Mouse (Mus musculus) myocyte (in vitro differentiated cells): ENCODE results near the gene Ppp4r4. TPM values are rescaled to one million over a fixed set of nuclear protein-coding genes. Genes with fewer than 3 reads are reported as not detected.

Experiments used
- H3K27me3 ChIP-seq: one replicate; pipeline ENCODE4 v1.6.1; 2011; ENCODE audit not compliant: control insufficient read depth, insufficient read depth, insufficient read length
- H3K36me3 ChIP-seq: one replicate; pipeline ENCODE4 v1.6.1; 2011; ENCODE audit not compliant: control insufficient read depth, insufficient read depth
- H3K4me2 ChIP-seq: one replicate; pipeline ENCODE4 v1.6.1; 2011; ENCODE audit warnings: low read depth, control low read depth
- H3K4me3 ChIP-seq: one replicate; pipeline ENCODE4 v1.5.1; 2011; ENCODE audit warnings: mild to moderate bottlenecking, control low read depth, moderate library complexity
- H3K79me2 ChIP-seq: one replicate; pipeline ENCODE4 v1.6.1; 2011; ENCODE audit not compliant: control insufficient read depth, insufficient read depth
- H3ac ChIP-seq: one replicate; pipeline ENCODE4 v1.6.1; 2011; ENCODE audit not compliant: control insufficient read depth, insufficient read length
- CEBPB ChIP-seq: IDR thresholded peaks from 2 replicates; pipeline ENCODE4 v1.6.1; 2011; ENCODE audit warnings: mild to moderate bottlenecking, moderate library complexity; ENCODE audit not compliant: poor library complexity, insufficient read depth, severe bottlenecking
- E2F4 ChIP-seq: IDR thresholded peaks from one replicate; pipeline ENCODE4 v1.6.1; 2011; ENCODE audit warnings: mild to moderate bottlenecking, control low read depth, moderate library complexity; ENCODE audit not compliant: insufficient read depth
- MAX ChIP-seq: IDR thresholded peaks from one replicate; pipeline ENCODE4 v1.6.1; 2011; ENCODE audit warnings: low read depth, mild to moderate bottlenecking, control low read depth
- MYOD1 ChIP-seq, 3 experiments: IDR thresholded peaks; one replicate each; pipeline ENCODE4 v1.6.1; 2011; ENCODE audit warnings: control low read depth in 2 of 3, low read depth in 2 of 3, mild to moderate bottlenecking in 2 of 3, moderate library complexity in 1 of 3; ENCODE audit not compliant: insufficient read length in 2 of 3, control insufficient read depth in 1 of 3
- MYOG ChIP-seq, 3 experiments: IDR thresholded peaks; one replicate each; pipeline ENCODE4 v1.6.1; 2011; ENCODE audit warnings: control low read depth in 2 of 3, low read depth in 2 of 3, mild to moderate bottlenecking in 2 of 3; ENCODE audit not compliant: insufficient read length in 2 of 3, control insufficient read depth in 1 of 3, insufficient read depth in 1 of 3
- POLR2A ChIP-seq: IDR thresholded peaks from one replicate; pipeline ENCODE4 v1.6.1; 2011; ENCODE audit warnings: low read depth, mild to moderate bottlenecking, control low read depth, moderate library complexity; ENCODE audit not compliant: insufficient read length
- POLR2AphosphoS2 ChIP-seq: IDR thresholded peaks from one replicate; pipeline ENCODE4 v1.6.1; 2011; ENCODE audit warnings: low read depth, control low read depth; ENCODE audit not compliant: insufficient read length
- REST ChIP-seq: IDR thresholded peaks from one replicate; pipeline ENCODE4 v1.6.1; 2011; ENCODE audit warnings: mild to moderate bottlenecking, control low read depth, moderate library complexity; ENCODE audit not compliant: insufficient read depth, insufficient read length
- SRF ChIP-seq: IDR thresholded peaks from one replicate; pipeline ENCODE4 v1.6.1; 2011; ENCODE audit warnings: low read depth; ENCODE audit not compliant: control insufficient read depth, insufficient read length
- TCF12 ChIP-seq: IDR thresholded peaks from one replicate; pipeline ENCODE4 v1.6.1; 2011; ENCODE audit warnings: mild to moderate bottlenecking, control low read depth; ENCODE audit not compliant: poor library complexity, insufficient read depth, severe bottlenecking
- TCF3 ChIP-seq: IDR thresholded peaks from one replicate; pipeline ENCODE4 v1.6.1; 2011; ENCODE audit warnings: low read depth, control low read depth; ENCODE audit not compliant: insufficient read length
- USF1 ChIP-seq: IDR thresholded peaks from one replicate; pipeline ENCODE4 v1.6.1; 2011; ENCODE audit warnings: low read depth, mild to moderate bottlenecking, control low read depth, moderate library complexity
- polyA plus RNA-seq: library from polyadenylated mRNA; unstranded; fragments of >200 nt; fragmentation: generic; extraction: Trizol; gene quantifications from one replicate; pipeline ENCODE4 v1.2.1, GENCODE M21; 2012; ENCODE audit warnings: missing spikeins

Ppp4r4 gene
- polyA plus RNA-seq, 1 experiment: 0.13 TPM

- H3K4me2 ChIP-seq: no peak overlapping the region
- no peaks in the 10 kb centered on the region for H3K36me3 ChIP-seq
- no peak overlapping the region for H3ac ChIP-seq
- no peak overlapping the region for H3K4me3 ChIP-seq
- no peak for TF ChIP-seq CEBPB
- TF ChIP-seq REST: no peak
- TF ChIP-seq POLR2AphosphoS2: no peak
- no peak for TF ChIP-seq TCF3
- TF ChIP-seq MYOG (IDR thresholded peaks at IDR 0.05; ENCODE audit: control insufficient read depth in 1 of 3, insufficient read depth in 1 of 3, insufficient read length in 2 of 3, low read depth in 2 of 3): no peak
- TF ChIP-seq MAX: no peak
- no peak for TF ChIP-seq MYOD1 (IDR thresholded peaks at IDR 0.05; ENCODE audit: control insufficient read depth in 1 of 3, insufficient read length in 2 of 3, low read depth in 2 of 3)
- H3K79me2 ChIP-seq: no peaks in the 10 kb centered on the region
- no peaks in the 10 kb centered on the region for H3K27me3 ChIP-seq
These were observed 102.3 kb downstream of the Ppp4r4 start for GRCm38 (mm10) chr12:103634430-103634829.

- no peaks in the 10 kb centered on the region for H3K79me2 ChIP-seq
- H3ac ChIP-seq: no peak overlapping the region
- TF ChIP-seq TCF12 (no peak), POLR2A (no peak), E2F4 (no peak), MAX (no peak), CEBPB (no peak), POLR2AphosphoS2 (no peak), SRF (no peak)
- no peaks in the 10 kb centered on the region for H3K27me3 ChIP-seq
- H3K4me2 ChIP-seq: no peak overlapping the region
- no peak overlapping the region for H3K4me3 ChIP-seq
- no peaks in the 10 kb centered on the region for H3K36me3 ChIP-seq
These were observed 103.8 kb downstream of the Ppp4r4 start for GRCm38 (mm10) chr12:103635846-103636245.

- Histone ChIP-seq H3K4me2 (no peak overlapping the region), H3K36me3 (no peaks in the 10 kb centered on the region), H3ac (no peak overlapping the region), H3K79me2 (no peaks in the 10 kb centered on the region), H3K27me3 (no peaks in the 10 kb centered on the region), H3K4me3 (no peak overlapping the region)
- TF ChIP-seq TCF12: no peak
- TF ChIP-seq POLR2AphosphoS2: no peak
- no peak for TF ChIP-seq MYOD1 (IDR thresholded peaks at IDR 0.05; ENCODE audit: control insufficient read depth in 1 of 3, insufficient read length in 2 of 3, low read depth in 2 of 3)
- TF ChIP-seq MYOG (IDR thresholded peaks at IDR 0.05; ENCODE audit: control insufficient read depth in 1 of 3, insufficient read depth in 1 of 3, insufficient read length in 2 of 3, low read depth in 2 of 3): no peak
These were observed 111.3 kb downstream of the Ppp4r4 start for GRCm38 (mm10) chr12:103643336-103643735.

GRCm38 (mm10) chr12:103643818-103644217 is 111.7 kb downstream of the Ppp4r4 start:
- H3K79me2 ChIP-seq: no peaks in the 10 kb centered on the region
- H3K36me3 ChIP-seq: no peaks in the 10 kb centered on the region
- H3K27me3 ChIP-seq: no peaks in the 10 kb centered on the region
- no peak for TF ChIP-seq SRF
- TF ChIP-seq CEBPB: no peak
- no peak for TF ChIP-seq POLR2AphosphoS2
- no peak for TF ChIP-seq MAX
- TF ChIP-seq TCF12: no peak
- no peak for TF ChIP-seq MYOD1 (IDR thresholded peaks at IDR 0.05; ENCODE audit: control insufficient read depth in 1 of 3, insufficient read length in 2 of 3, low read depth in 2 of 3)
- no peak for TF ChIP-seq USF1
- H3K4me3 ChIP-seq: no peak overlapping the region
- no peak overlapping the region for H3ac ChIP-seq
- no peak overlapping the region for H3K4me2 ChIP-seq

DNA sequence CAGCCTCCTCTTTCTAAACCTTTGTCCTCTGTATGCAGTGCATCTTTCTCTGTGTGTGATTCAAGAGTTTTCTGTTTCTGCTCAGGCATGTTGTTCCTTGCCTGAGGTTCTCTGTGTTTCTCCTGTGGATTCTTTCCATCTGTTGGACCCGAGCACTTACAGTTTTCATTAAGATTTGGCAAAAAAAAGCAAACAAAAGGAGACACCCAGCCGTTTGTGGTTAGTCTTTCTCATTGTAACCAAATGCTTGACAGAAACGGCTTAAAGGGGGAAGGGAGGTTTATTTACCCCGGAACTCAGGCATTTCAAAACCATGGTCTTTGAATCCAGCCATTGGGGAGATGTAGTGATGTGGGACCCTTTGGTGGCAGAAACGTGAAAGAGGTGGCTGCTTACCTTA is 112.5 kb downstream of the Ppp4r4 start:
- no peaks in the 10 kb centered on the region for H3K27me3 ChIP-seq
- TF ChIP-seq POLR2AphosphoS2 (no peak), SRF (no peak), MYOG (IDR thresholded peaks at IDR 0.05; ENCODE audit: control insufficient read depth in 1 of 3, insufficient read depth in 1 of 3, insufficient read length in 2 of 3, low read depth in 2 of 3) (no peak), CEBPB (no peak), E2F4 (no peak), TCF12 (no peak), USF1 (no peak), POLR2A (no peak), TCF3 (no peak), MYOD1 (IDR thresholded peaks at IDR 0.05; ENCODE audit: control insufficient read depth in 1 of 3, insufficient read length in 2 of 3, low read depth in 2 of 3) (no peak), MAX (no peak), REST (no peak)
- H3K36me3 ChIP-seq: no peaks in the 10 kb centered on the region
- peak overlapping the region; percentile 42 for H3K4me2 ChIP-seq
- H3K79me2 ChIP-seq: no peaks in the 10 kb centered on the region
- H3ac ChIP-seq: no peak overlapping the region
- H3K4me3 ChIP-seq: no peak overlapping the region

GRCm38 (mm10) chr12:103646314-103646713 is 114.2 kb downstream of the Ppp4r4 start:
- TF ChIP-seq SRF (no peak), REST (no peak)
- Histone ChIP-seq H3ac (no peak overlapping the region), H3K4me3 (no peak overlapping the region), H3K4me2 (no peak overlapping the region), H3K27me3 (no peaks in the 10 kb centered on the region), H3K79me2 (no peaks in the 10 kb centered on the region), H3K36me3 (no peaks in the 10 kb centered on the region)
